10 mouse cellular contexts compared by ENCODE assay signal in genomic region chr6:86830738-86831500, GRCm38 (mm10). TPM values are rescaled to one million over a fixed set of nuclear protein-coding genes. Genes with fewer than 3 reads are reported as not detected.
DNase-seq lines count a peak whose midpoint lies in the region; ATAC-seq lines count a peak whose summit lies in the region.
"Had no signal": no experiment of that assay in that cellular context is flagged by ENCODE, and none has a peak within 500 bp of the region (broad histone marks: within the 10 kb centered on the region; RNA-seq: fewer than 3 reads in every experiment).

No protein-coding gene starts in this region.

- WGBS in limb, embryonic 13.5 days, result 66% methylated on average over 10 of the region's 10 CpGs
- WGBS in limb, embryonic 10.5 days, result 80% methylated on average over 10 of the region's 10 CpGs
- 48% methylated on average over 10 of the region's 10 CpGs for WGBS in heart, embryonic 13.5 days
- WGBS in stomach, embryonic 15.5 days, result 39% methylated on average over 10 of the region's 10 CpGs

- no peak overlapping the region; the same call in 1 of the 2 replicates for H3K27ac ChIP-seq in limb, embryonic 13.5 days
- H3K27ac ChIP-seq in limb, embryonic 10.5 days, result no peak overlapping the region
- H3K27ac ChIP-seq in heart, embryonic 13.5 days (replicated peaks), result peak overlapping the region; percentile 85
- peak overlapping the region; percentile 81 for H3K27ac ChIP-seq in stomach, embryonic 15.5 days

- no peaks in the 10 kb centered on the region for H3K9me3 ChIP-seq in limb, embryonic 13.5 days
- H3K9me3 ChIP-seq in limb, embryonic 10.5 days (replicated peaks), result no peaks in the 10 kb centered on the region
- H3K9me3 ChIP-seq in heart, embryonic 13.5 days, result 0 out of 2 replicates have a peak, but pooled peaks cover 3% of the 10 kb centered on the region
- no peaks in the 10 kb centered on the region for H3K9me3 ChIP-seq in stomach, embryonic 15.5 days

- no peak overlapping the region for H3K4me3 ChIP-seq in limb, embryonic 13.5 days
- no peak overlapping the region for H3K4me3 ChIP-seq in limb, embryonic 10.5 days
- H3K4me3 ChIP-seq in heart, embryonic 13.5 days, result no peak overlapping the region
- H3K4me3 ChIP-seq in stomach, embryonic 15.5 days (replicated peaks), result no peak overlapping the region

- peak; percentile 40; the same call in 1 of the 2 replicates for ATAC-seq in limb, embryonic 13.5 days (ENCODE audit: low FRiP score, low read depth)
- ATAC-seq in heart, embryonic 13.5 days (ENCODE audit: extremely low read depth, insufficient number of reproducible peaks, low FRiP score, low TSS enrichment), result no peak
- 0 out of 2 replicates have a peak, but pooled peaks have one; percentile 27 for ATAC-seq in stomach, embryonic 15.5 days (ENCODE audit: insufficient read depth, low FRiP score, low read depth)

- H3K9ac ChIP-seq in limb, embryonic 13.5 days, result no peak overlapping the region
- no peak overlapping the region for H3K9ac ChIP-seq in heart, embryonic 13.5 days
- H3K9ac ChIP-seq in stomach, embryonic 15.5 days, result no peak overlapping the region

- no peaks in the 10 kb centered on the region for H3K27me3 ChIP-seq in limb, embryonic 13.5 days
- no peaks in the 10 kb centered on the region for H3K27me3 ChIP-seq in limb, embryonic 10.5 days (ENCODE audit: low read depth, poor library complexity, severe bottlenecking)
- no peaks in the 10 kb centered on the region for H3K27me3 ChIP-seq in heart, embryonic 13.5 days (replicated peaks)
- no peaks in the 10 kb centered on the region for H3K27me3 ChIP-seq in stomach, embryonic 15.5 days (replicated peaks)
- H3K27me3 ChIP-seq: CH12.LX had no signal

- H3K36me3 ChIP-seq in limb, embryonic 13.5 days, result no peaks in the 10 kb centered on the region
- H3K36me3 ChIP-seq in limb, embryonic 10.5 days, result no peaks in the 10 kb centered on the region
- no peaks in the 10 kb centered on the region for H3K36me3 ChIP-seq in heart, embryonic 13.5 days
- H3K36me3 ChIP-seq in stomach, embryonic 15.5 days, result no peaks in the 10 kb centered on the region

- H3K4me2 ChIP-seq in limb, embryonic 13.5 days (replicated peaks), result no peak overlapping the region
- H3K4me2 ChIP-seq in heart, embryonic 13.5 days, result 0 out of 2 replicates have a peak overlapping the region, but pooled peaks have one; percentile 11
- H3K4me2 ChIP-seq in stomach, embryonic 15.5 days, result no peak overlapping the region

- no peak for DNase-seq in limb, embryonic 10.5 days (ENCODE audit: low spot score)
- peak; percentile 43 to 64 for DNase-seq in kidney, postnatal 25 days
- no peak for DNase-seq in left cerebral cortex, postnatal 36 days (ENCODE audit: low spot score in 2 of 2)
- DNase-seq in spleen, adult 18-20 months, result no peak
- DNase-seq in left cerebral cortex, postnatal 4 days, result no peak
- DNase-seq: cerebellum, postnatal 36 days had no signal

- H3K4me1 ChIP-seq in limb, embryonic 13.5 days, result peaks cover 6% of the 10 kb centered on the region; the same call in 1 of the 2 replicates
- no peaks in the 10 kb centered on the region for H3K4me1 ChIP-seq in limb, embryonic 10.5 days
- H3K4me1 ChIP-seq in heart, embryonic 13.5 days, result peaks cover 30% of the 10 kb centered on the region
- H3K4me1 ChIP-seq in stomach, embryonic 15.5 days, result 0 out of 2 replicates have a peak, but pooled peaks cover 4% of the 10 kb centered on the region

- intact Hi-C loops in left cerebral cortex, postnatal 36 days (cut with DNase I), result no loop called here
- intact Hi-C loops in left cerebral cortex, postnatal 4 days (cut with DNase I), result no loop called here

RNA-seq across cellular contexts. Expression of gene Aak1, which starts 18.4 kb away (rescaled TPM):
- 15.6 and 18.8 TPM in 2 replicates for polyA plus RNA-seq in limb, embryonic 13.5 days (2015; fragmentation: Nextera tagmentation; extraction: Ambion mirVana)
- polyA plus RNA-seq in limb, embryonic 10.5 days (2016; fragmentation: Nextera tagmentation; extraction: Ambion mirVana), result 11.2 and 13.3 TPM in 2 replicates
- 16.1 and 18.2 TPM in 2 replicates for polyA plus RNA-seq in heart, embryonic 13.5 days (2015; fragmentation: Nextera tagmentation; extraction: Ambion mirVana)
- polyA plus RNA-seq in stomach, embryonic 15.5 days (2015; fragmentation: Nextera tagmentation; extraction: Ambion mirVana), result 13.8 and 17.8 TPM in 2 replicates
- total RNA-seq in left cerebral cortex, postnatal 36 days (2021), result 100 to 1,000 TPM; 399 to 437 TPM
- total RNA-seq in left cerebral cortex, postnatal 4 days (2021), result 100 to 1,000 TPM; 165 to 166 TPM

RNA-seq across cellular contexts. Expression of gene Anxa4, which starts 37.5 kb away (rescaled TPM):
- 30.4 and 31.5 TPM in 2 replicates for polyA plus RNA-seq in limb, embryonic 13.5 days (2015; fragmentation: Nextera tagmentation; extraction: Ambion mirVana)
- 4.1 and 7.5 TPM in 2 replicates for polyA plus RNA-seq in limb, embryonic 10.5 days (2016; fragmentation: Nextera tagmentation; extraction: Ambion mirVana)
- 20.1 and 24.2 TPM in 2 replicates for polyA plus RNA-seq in heart, embryonic 13.5 days (2015; fragmentation: Nextera tagmentation; extraction: Ambion mirVana)
- polyA plus RNA-seq in stomach, embryonic 15.5 days (2015; fragmentation: Nextera tagmentation; extraction: Ambion mirVana), result 137 and 160 TPM in 2 replicates
- total RNA-seq in left cerebral cortex, postnatal 36 days (2021), result 1 to 10 TPM; 4.6 to 6.3 TPM
- total RNA-seq in left cerebral cortex, postnatal 4 days (2021), result 1 to 10 TPM; 3.1 to 4.5 TPM

Comparison
In these comparisons a context has a peak if more than half of its experiments do, and no peak if none do; other contexts are left out.
1. H3K27ac ChIP-seq: peak in heart, embryonic 13.5 days (single experiment) and stomach, embryonic 15.5 days (single experiment); none in limb, embryonic 13.5 days (single experiment) and limb, embryonic 10.5 days (single experiment).
2. DNase-seq: peak in kidney, postnatal 25 days (2 of 2); none in limb, embryonic 10.5 days (single experiment), left cerebral cortex, postnatal 36 days (0 of 2), spleen, adult 18-20 months (0 of 2) and left cerebral cortex, postnatal 4 days (single experiment).